Mouse (Mus musculus): Measurements from ENCODE around the gene Abhd4. TPM values are rescaled to one million over a fixed set of nuclear protein-coding genes. Genes with fewer than 3 reads are reported as not detected.

Gene Abhd4
- polyA plus RNA-seq, 1 experiment from 2014 or later: 52.2 TPM

Other genes with a start within 250 kb of the Abhd4 start
- gene Dad1, start 84 bp upstream of the Abhd4 start, polyA plus RNA-seq (2015; fragmentation: Nextera tagmentation; extraction: Ambion mirVana): 398 and 402 TPM in 2 replicates
- gene Olfr49, start 30.8 kb downstream of the Abhd4 start, polyA plus RNA-seq (2015; fragmentation: Nextera tagmentation; extraction: Ambion mirVana): not detected in 2 replicates
- 38.3 and 41.6 TPM in 2 replicates for gene Oxa1l, start 106.6 kb downstream of the Abhd4 start, polyA plus RNA-seq (2015; fragmentation: Nextera tagmentation; extraction: Ambion mirVana)
- gene Slc7a7, start 163.6 kb downstream of the Abhd4 start, polyA plus RNA-seq (2015; fragmentation: Nextera tagmentation; extraction: Ambion mirVana): 10.7 and 11.9 TPM in 2 replicates
- 268 and 271 TPM in 2 replicates for gene Mrpl52, start 172.7 kb downstream of the Abhd4 start, polyA plus RNA-seq (2015; fragmentation: Nextera tagmentation; extraction: Ambion mirVana)
- gene Mmp14, start 177.4 kb downstream of the Abhd4 start, polyA plus RNA-seq (2015; fragmentation: Nextera tagmentation; extraction: Ambion mirVana): 180 and 182 TPM in 2 replicates
- gene Lrp10, start 209.9 kb downstream of the Abhd4 start, polyA plus RNA-seq (2015; fragmentation: Nextera tagmentation; extraction: Ambion mirVana): 51.5 and 57.5 TPM in 2 replicates
- 14.6 and 16.2 TPM in 2 replicates for gene Rem2, start 221.9 kb downstream of the Abhd4 start, polyA plus RNA-seq (2015; fragmentation: Nextera tagmentation; extraction: Ambion mirVana)

Data from lung, embryonic 15.5 days (tissue).